Mouse (Mus musculus): ENCODE measurements around the gene Diras1.

Diras1 gene

GRCm38 (mm10) chr10:81027331-81027730 lies 1.9 kb upstream of the Diras1 start:
- no peak for DNase-seq

- no peak for DNase-seq
Measured at GRCm38 (mm10) chr10:81026857-81027256, 1.4 kb upstream of the Diras1 start.

GRCm38 (mm10) chr10:81025047-81025621 lies 328 bp downstream of the Diras1 start:
- peak; percentile 9 for DNase-seq

- DNase-seq, result no peak
Measured at GRCm38 (mm10) chr10:81024346-81024937, 1.0 kb downstream of the Diras1 start.

- no peak for DNase-seq
Measured at GRCm38 (mm10) chr10:81022744-81023143, 2.7 kb downstream of the Diras1 start.

GRCm38 (mm10) chr10:81021547-81022110 lies 3.8 kb downstream of the Diras1 start:
- no peak for DNase-seq

GRCm38 (mm10) chr10:81020207-81020606 lies 5.3 kb downstream of the Diras1 start:
- no peak for DNase-seq

GRCm38 (mm10) chr10:81019687-81020086 lies 5.8 kb downstream of the Diras1 start:
- DNase-seq, result no peak

- peak; percentile 65 for DNase-seq
Measured at GRCm38 (mm10) chr10:81018326-81018725, 7.1 kb downstream of the Diras1 start.

GRCm38 (mm10) chr10:81016645-81017044 lies 8.8 kb downstream of the Diras1 start:
- DNase-seq, result peak; percentile 68

- DNase-seq, result no peak
Measured at GRCm38 (mm10) chr10:81015666-81016065, 9.8 kb downstream of the Diras1 start.

- DNase-seq, result peak; percentile 98
Measured at GRCm38 (mm10) chr10:81014393-81015384, 10.8 kb downstream of the Diras1 start, which contains the start of gene Gng7. Gene Gng7 (minus strand): TSS chr10:81014945.

GRCm38 (mm10) chr10:81010851-81011250 lies 14.6 kb downstream of the Diras1 start:
- DNase-seq, result no peak

GRCm38 (mm10) chr10:81007240-81007639 lies 18.2 kb downstream of the Diras1 start:
- DNase-seq, result no peak

GRCm38 (mm10) chr10:81006005-81006677 lies 19.3 kb downstream of the Diras1 start:
- no peak for DNase-seq

GRCm38 (mm10) chr10:81001161-81001560 lies 24.3 kb downstream of the Diras1 start:
- DNase-seq, result no peak

- no peak for DNase-seq
Measured at GRCm38 (mm10) chr10:81000197-81001062, 25.0 kb downstream of the Diras1 start.

GRCm38 (mm10) chr10:80999362-81000196 lies 25.9 kb downstream of the Diras1 start:
- peak; percentile 85 for DNase-seq

GRCm38 (mm10) chr10:80998778-80999177 lies 26.7 kb downstream of the Diras1 start:
- DNase-seq, result peak; percentile 83

- DNase-seq, result no peak
Measured at GRCm38 (mm10) chr10:80998021-80998420, 27.4 kb downstream of the Diras1 start.

GRCm38 (mm10) chr10:80997332-80997731 lies 28.1 kb downstream of the Diras1 start:
- no peak for DNase-seq

Data from embryo, embryonic 11 days (tissue).